Mouse (Mus musculus): Measurements from ENCODE around the gene 2010109A12Rik. TPM values are rescaled to one million over a fixed set of nuclear protein-coding genes. Genes with fewer than 3 reads are reported as not detected.

The 2010109A12Rik gene
- 1.9 and 2.5 TPM in 2 replicates for polyA plus RNA-seq (2015; fragmentation: Nextera tagmentation; extraction: Ambion mirVana)

- WGBS: under 1% methylated on average over 79 of the region's 79 CpGs
- H3K4me2 ChIP-seq (replicated peaks): peak within 1 kb of the TSS; percentile 61
- no peaks in the 10 kb centered on the region for H3K27me3 ChIP-seq
- peak within 1 kb of the TSS; percentile 82 for H3K4me3 ChIP-seq (replicated peaks)
- H3K9ac ChIP-seq: peak within 1 kb of the TSS; percentile 98
- peaks cover 3% of the 10 kb centered on the region; the same call in 1 of the 2 replicates for H3K36me3 ChIP-seq
- ATAC-seq (ENCODE audit: insufficient number of reproducible peaks, low FRiP score, low TSS enrichment, low read depth): peak; percentile 96
- peak within 1 kb of the TSS; percentile 95 for H3K27ac ChIP-seq (replicated peaks)
- H3K4me1 ChIP-seq: peaks cover 6% of the 10 kb centered on the region; the same call in 1 of the 2 replicates
- H3K9me3 ChIP-seq (replicated peaks): no peaks in the 10 kb centered on the region
Measured at GRCm38 (mm10) chr5:93206109-93207005, at the start of gene 2010109A12Rik, which contains the start of gene Ccni. Gene 2010109A12Rik, plus strand, starts transcription at chr5:93206518. Gene Ccni, minus strand, starts transcription at chr5:93206495.

- WGBS: 83% methylated on average over 3 of the region's 3 CpGs
- Histone ChIP-seq H3K27ac (replicated peaks) (no peak overlapping the region), H3K36me3 (peaks cover 75% of the 10 kb centered on the region), H3K4me2 (replicated peaks) (no peak overlapping the region), H3K4me3 (replicated peaks) (no peak overlapping the region), H3K27me3 (no peaks in the 10 kb centered on the region), H3K9me3 (replicated peaks) (no peaks in the 10 kb centered on the region), H3K9ac (no peak overlapping the region), H3K4me1 (peaks cover 6% of the 10 kb centered on the region; the same call in 1 of the 2 replicates)
- ATAC-seq (ENCODE audit: insufficient number of reproducible peaks, low FRiP score, low TSS enrichment, low read depth): no peak
Measured at GRCm38 (mm10) chr5:93163541-93163940, 42.8 kb upstream of the 2010109A12Rik start.

DNA sequence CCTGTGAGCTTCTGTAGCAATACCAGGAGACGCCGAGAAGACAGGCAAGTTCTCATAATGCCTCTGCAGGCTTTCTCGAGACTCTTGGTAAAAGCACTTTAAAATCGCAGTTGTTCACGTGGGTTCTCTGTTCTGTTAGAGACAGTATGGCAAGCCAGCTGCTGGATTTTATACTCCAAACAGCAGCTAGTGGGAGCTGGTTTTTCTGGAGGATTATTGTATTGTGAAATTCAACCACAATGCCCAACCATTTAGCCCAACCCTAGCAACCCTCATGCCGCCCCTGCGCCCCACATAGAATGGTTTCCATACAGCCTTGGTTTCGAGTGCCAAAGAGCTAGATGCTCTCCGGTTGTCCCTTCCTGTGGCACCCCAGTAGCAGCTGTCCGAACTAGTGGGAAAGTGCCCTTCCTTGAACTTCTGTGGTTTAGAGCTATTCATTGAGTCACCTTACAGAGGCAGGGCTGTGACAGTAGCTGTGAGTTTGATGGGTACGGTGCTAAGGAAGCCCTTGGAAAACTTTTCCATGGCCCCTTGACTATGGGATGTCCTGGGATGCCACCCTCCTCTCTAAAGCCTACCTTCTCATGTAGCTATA, 38.3 kb upstream of the 2010109A12Rik start:
- H3K27me3 ChIP-seq: no peaks in the 10 kb centered on the region
- WGBS: 78% methylated on average over 11 of the region's 11 CpGs
- ATAC-seq (ENCODE audit: insufficient number of reproducible peaks, low FRiP score, low TSS enrichment, low read depth): no peak
- H3K9me3 ChIP-seq (replicated peaks): no peaks in the 10 kb centered on the region
- peaks cover 9% of the 10 kb centered on the region; the same call in 1 of the 2 replicates for H3K4me1 ChIP-seq
- no peak overlapping the region for H3K9ac ChIP-seq
- peaks cover 78% of the 10 kb centered on the region for H3K36me3 ChIP-seq
- no peak overlapping the region; the same call in 1 of the 2 replicates for H3K27ac ChIP-seq (replicated peaks)
- no peak overlapping the region for H3K4me2 ChIP-seq (replicated peaks)
- H3K4me3 ChIP-seq (replicated peaks): no peak overlapping the region

DNA sequence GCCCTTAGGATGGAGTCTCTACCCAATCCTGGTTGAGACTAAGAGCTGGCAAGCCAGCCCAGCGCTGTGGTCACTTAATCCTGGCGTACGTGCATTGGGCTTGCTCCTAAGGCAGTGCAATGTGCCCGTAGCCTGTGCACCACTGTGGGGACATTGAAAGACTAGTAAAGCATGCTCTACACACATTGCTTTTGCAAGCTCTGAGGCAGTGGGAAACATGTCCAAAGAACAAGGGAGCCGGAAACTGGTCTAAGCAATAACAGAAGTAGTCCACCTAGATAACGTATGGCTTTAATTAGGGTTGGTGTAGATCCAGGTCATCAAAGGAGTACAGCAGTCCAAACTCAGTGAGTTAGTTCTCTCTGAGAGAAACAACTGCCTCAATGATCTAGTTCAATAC, 37.7 kb upstream of the 2010109A12Rik start:
- WGBS: 53% methylated on average over 6 of the region's 6 CpGs
- ATAC-seq (ENCODE audit: insufficient number of reproducible peaks, low FRiP score, low TSS enrichment, low read depth): no peak

DNA sequence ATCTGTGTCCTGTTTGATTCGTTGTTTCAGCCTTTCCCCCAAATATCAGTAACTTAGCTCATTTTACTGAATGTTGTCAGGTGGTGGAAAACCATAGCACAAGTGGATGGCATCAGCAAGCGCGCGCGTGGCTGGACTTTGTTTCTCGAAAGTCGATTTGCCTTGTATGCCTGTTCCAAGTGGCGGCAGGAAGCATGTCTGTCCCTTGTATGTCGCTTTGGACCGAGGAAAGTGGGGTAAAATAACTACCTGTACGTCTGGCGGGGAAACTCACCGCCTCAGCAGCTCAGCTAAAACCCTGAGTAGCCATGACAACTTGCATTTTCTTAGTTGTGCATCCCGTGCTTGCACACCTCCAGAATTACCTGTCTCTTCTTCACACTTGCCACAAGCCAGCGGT, 34.9 kb upstream of the 2010109A12Rik start:
- Histone ChIP-seq H3K4me1 (peaks cover 9% of the 10 kb centered on the region; the same call in 1 of the 2 replicates), H3K9me3 (replicated peaks) (no peaks in the 10 kb centered on the region), H3K27ac (replicated peaks) (no peak overlapping the region), H3K27me3 (no peaks in the 10 kb centered on the region), H3K4me2 (replicated peaks) (no peak overlapping the region), H3K36me3 (peaks cover 67% of the 10 kb centered on the region), H3K4me3 (replicated peaks) (no peak overlapping the region), H3K9ac (no peak overlapping the region)
- no peak for ATAC-seq (ENCODE audit: insufficient number of reproducible peaks, low FRiP score, low TSS enrichment, low read depth)
- WGBS: 93% methylated on average over 15 of the region's 15 CpGs

More for the DNA sequence above, 37.7 kb upstream of the 2010109A12Rik start:
- Histone ChIP-seq H3K27ac (replicated peaks) (no peak overlapping the region; the same call in 1 of the 2 replicates), H3K4me3 (replicated peaks) (no peak overlapping the region), H3K4me1 (peaks cover 9% of the 10 kb centered on the region; the same call in 1 of the 2 replicates), H3K36me3 (peaks cover 78% of the 10 kb centered on the region), H3K9me3 (replicated peaks) (no peaks in the 10 kb centered on the region), H3K4me2 (replicated peaks) (no peak overlapping the region), H3K9ac (no peak overlapping the region), H3K27me3 (no peaks in the 10 kb centered on the region)

DNA sequence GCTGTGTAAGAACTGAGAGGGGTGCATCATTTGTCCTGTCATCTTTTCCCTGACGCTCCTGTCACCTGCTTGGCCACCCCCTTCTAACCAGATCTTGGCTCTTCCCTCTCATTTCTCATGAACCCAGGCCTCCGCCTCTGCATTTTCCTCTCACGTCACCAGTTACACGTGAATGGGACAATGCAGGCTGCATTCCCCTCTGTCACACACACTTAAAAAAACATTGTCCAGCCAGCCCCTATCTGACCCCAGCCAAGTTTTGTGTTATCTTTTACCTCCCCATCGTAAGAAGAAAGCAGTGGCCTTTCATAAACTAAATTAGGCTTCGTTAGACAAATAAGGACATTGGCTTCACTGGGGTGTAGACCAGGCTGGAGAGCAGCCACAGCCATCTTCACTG, 33.8 kb upstream of the 2010109A12Rik start:
- Histone ChIP-seq H3K4me1 (peaks cover 9% of the 10 kb centered on the region; the same call in 1 of the 2 replicates), H3K27me3 (no peaks in the 10 kb centered on the region), H3K4me3 (replicated peaks) (no peak overlapping the region), H3K9me3 (replicated peaks) (no peaks in the 10 kb centered on the region), H3K4me2 (replicated peaks) (no peak overlapping the region), H3K9ac (no peak overlapping the region), H3K36me3 (peaks cover 59% of the 10 kb centered on the region), H3K27ac (replicated peaks) (no peak overlapping the region)
- ATAC-seq (ENCODE audit: insufficient number of reproducible peaks, low FRiP score, low TSS enrichment, low read depth): no peak
- 86% methylated on average over 6 of the region's 6 CpGs for WGBS

DNA sequence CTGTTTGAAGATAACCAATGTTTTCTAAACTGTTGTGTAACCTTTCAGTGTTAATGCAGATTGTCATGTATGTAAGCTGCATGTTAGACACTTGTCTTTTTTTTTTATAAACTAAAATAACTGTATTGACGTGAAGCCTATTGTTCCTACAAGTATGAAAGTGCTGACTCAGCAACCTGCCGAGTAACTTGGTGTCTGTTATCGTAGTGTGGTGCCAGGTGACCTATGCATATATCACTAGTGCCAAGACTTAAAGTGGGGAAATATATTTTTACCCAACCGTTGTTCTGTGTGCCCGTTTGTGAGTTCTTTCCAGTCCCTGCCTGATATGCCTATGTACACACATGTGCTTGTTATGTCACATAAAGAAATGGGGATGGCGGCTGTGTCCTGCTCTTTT, 31.6 kb upstream of the 2010109A12Rik start:
- ATAC-seq (ENCODE audit: insufficient number of reproducible peaks, low FRiP score, low TSS enrichment, low read depth): no peak
- H3K4me1 ChIP-seq: no peaks in the 10 kb centered on the region
- H3K36me3 ChIP-seq: peaks cover 60% of the 10 kb centered on the region

DNA sequence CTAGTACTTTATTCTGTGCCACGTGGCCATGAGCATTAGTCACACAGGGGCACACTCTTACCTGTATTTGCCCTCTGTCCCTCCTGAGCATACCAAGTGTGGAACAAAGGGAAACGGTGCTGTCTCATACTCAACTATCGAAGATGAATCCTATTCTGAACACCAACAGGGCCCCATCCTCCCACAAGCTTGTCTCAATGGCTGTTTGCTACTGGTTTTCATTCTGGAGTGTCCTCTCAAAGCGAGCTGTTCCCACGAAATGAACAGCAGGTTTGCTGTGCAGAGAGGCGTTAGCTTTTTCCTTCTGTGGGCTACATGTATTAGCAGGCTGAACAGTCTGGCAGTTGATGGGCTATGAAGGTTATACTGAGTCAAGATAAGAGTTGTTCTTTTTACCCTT, 27.7 kb upstream of the 2010109A12Rik start:
- Histone ChIP-seq H3K9ac (no peak overlapping the region), H3K36me3 (peaks cover 43% of the 10 kb centered on the region), H3K4me1 (no peaks in the 10 kb centered on the region), H3K4me2 (replicated peaks) (no peak overlapping the region), H3K27ac (replicated peaks) (0 out of 2 replicates have a peak overlapping the region, but pooled peaks have one; percentile 28), H3K9me3 (replicated peaks) (no peaks in the 10 kb centered on the region), H3K4me3 (replicated peaks) (no peak overlapping the region), H3K27me3 (no peaks in the 10 kb centered on the region)
- no peak for ATAC-seq (ENCODE audit: insufficient number of reproducible peaks, low FRiP score, low TSS enrichment, low read depth)
- WGBS: 76% methylated on average over 6 of the region's 6 CpGs

More for the DNA sequence above, 31.6 kb upstream of the 2010109A12Rik start:
- no peak overlapping the region for H3K4me2 ChIP-seq (replicated peaks)
- no peak overlapping the region for H3K4me3 ChIP-seq (replicated peaks)
- H3K9ac ChIP-seq: no peak overlapping the region
- H3K27me3 ChIP-seq: no peaks in the 10 kb centered on the region
- no peak overlapping the region for H3K27ac ChIP-seq (replicated peaks)
- no peaks in the 10 kb centered on the region for H3K9me3 ChIP-seq (replicated peaks)
- WGBS: 80% methylated on average over 6 of the region's 6 CpGs

GRCm38 (mm10) chr5:93180252-93180651, 26.1 kb upstream of the 2010109A12Rik start:
- Histone ChIP-seq H3K4me1 (no peaks in the 10 kb centered on the region), H3K4me3 (replicated peaks) (no peak overlapping the region), H3K27ac (replicated peaks) (no peak overlapping the region), H3K9ac (no peak overlapping the region), H3K9me3 (replicated peaks) (no peaks in the 10 kb centered on the region), H3K4me2 (replicated peaks) (no peak overlapping the region), H3K27me3 (no peaks in the 10 kb centered on the region), H3K36me3 (peaks cover 38% of the 10 kb centered on the region)
- WGBS: 66% methylated on average over 2 of the region's 2 CpGs
- ATAC-seq (ENCODE audit: insufficient number of reproducible peaks, low FRiP score, low TSS enrichment, low read depth): no peak

GRCm38 (mm10) chr5:93183311-93183710, 23.0 kb upstream of the 2010109A12Rik start:
- Histone ChIP-seq H3K27me3 (no peaks in the 10 kb centered on the region), H3K9ac (no peak overlapping the region), H3K9me3 (replicated peaks) (no peaks in the 10 kb centered on the region), H3K4me1 (no peaks in the 10 kb centered on the region), H3K4me2 (replicated peaks) (no peak overlapping the region), H3K36me3 (peaks cover 52% of the 10 kb centered on the region), H3K27ac (replicated peaks) (no peak overlapping the region), H3K4me3 (replicated peaks) (no peak overlapping the region)
- no peak for ATAC-seq (ENCODE audit: insufficient number of reproducible peaks, low FRiP score, low TSS enrichment, low read depth)
- WGBS: 72% methylated on average over 6 of the region's 6 CpGs

DNA sequence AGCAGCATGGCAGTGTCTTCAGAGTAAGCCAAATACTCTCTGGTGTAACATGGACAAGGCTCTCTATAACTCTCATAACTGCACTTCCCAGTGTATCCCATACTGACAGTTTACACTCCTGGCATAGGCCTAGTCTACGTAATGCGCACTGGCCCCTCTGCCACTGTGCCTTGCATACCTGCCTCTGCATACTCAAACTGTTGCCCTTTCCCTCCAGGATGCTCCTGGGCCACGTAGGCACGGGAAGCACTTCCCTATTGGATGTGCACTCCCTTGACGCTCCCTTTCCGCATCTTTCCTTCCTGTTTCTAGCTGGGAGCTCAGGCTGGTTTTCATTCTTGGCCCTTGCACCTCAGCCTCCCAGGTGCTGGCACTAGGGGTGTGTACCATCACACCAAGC, 21.8 kb upstream of the 2010109A12Rik start:
- H3K27ac ChIP-seq (replicated peaks): no peak overlapping the region
- H3K36me3 ChIP-seq: peaks cover 56% of the 10 kb centered on the region
- H3K9me3 ChIP-seq (replicated peaks): no peaks in the 10 kb centered on the region
- H3K4me2 ChIP-seq (replicated peaks): no peak overlapping the region
- no peak for ATAC-seq (ENCODE audit: insufficient number of reproducible peaks, low FRiP score, low TSS enrichment, low read depth)
- no peak overlapping the region for H3K9ac ChIP-seq
- WGBS: 87% methylated on average over 6 of the region's 6 CpGs
- no peak overlapping the region for H3K4me3 ChIP-seq (replicated peaks)
- H3K27me3 ChIP-seq: no peaks in the 10 kb centered on the region
- no peaks in the 10 kb centered on the region for H3K4me1 ChIP-seq

All from embryonic facial prominence, embryonic 15.5 days (tissue).